Mouse (Mus musculus): Measurements from ENCODE around the gene Lmtk2. TPM values are rescaled to one million over a fixed set of nuclear protein-coding genes. Genes with fewer than 3 reads are reported as not detected.

Gene Lmtk2
- total and polyA plus RNA-seq, 2 experiments, result 4.0 to 4.7 TPM

DNA sequence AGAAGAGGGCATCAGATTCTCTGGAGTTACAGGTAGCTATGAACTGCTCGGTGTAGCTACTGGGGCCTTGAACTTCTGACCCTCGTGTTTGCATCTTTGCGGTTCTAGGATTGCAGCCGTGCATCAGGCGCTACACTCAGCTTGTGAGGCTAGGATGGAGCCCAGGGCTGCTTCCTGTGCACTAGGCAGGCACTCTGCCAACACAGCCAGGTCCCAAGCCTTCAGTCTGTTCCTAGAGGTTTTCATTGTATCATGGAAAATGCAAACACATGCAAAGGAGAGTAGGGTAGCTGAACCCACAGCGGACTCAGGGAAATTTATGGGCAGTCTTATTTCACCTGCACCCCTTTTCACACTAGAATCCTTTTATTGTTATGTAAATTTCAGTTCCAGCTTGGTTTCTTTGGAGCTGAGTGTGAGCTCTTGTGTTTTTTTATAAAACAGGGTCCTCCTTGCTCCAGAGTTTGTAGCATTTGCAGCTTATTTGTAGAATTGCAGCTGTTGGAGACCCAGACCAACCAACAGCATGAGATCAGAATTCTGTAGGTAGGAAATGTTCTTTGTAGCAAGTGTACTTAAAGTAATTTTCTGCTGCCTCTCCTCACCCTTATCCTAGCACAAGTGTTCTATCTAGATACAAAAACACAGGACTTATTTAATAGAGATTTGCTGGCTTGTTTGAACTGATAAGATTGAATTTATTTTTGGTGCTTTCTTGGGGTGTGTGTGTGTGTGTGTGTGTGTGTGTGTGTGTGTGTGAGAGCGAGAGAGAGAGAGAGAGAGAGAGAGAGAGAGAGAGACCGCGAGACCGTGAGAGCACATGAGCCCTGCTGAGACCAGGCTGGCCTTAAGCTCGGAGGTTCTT lies 12.6 kb downstream of the Lmtk2 start:
- no peak for DNase-seq (ENCODE audit: extremely low read depth, low read depth, low spot score)
- TF ChIP-seq CTCF (IDR thresholded peaks at IDR 0.05; ENCODE audit: low read depth, low read length) (no peak), POLR2A (IDR thresholded peaks at IDR 0.05; ENCODE audit: extremely low read depth, insufficient read depth, low read length) (no peak)
- WGBS, result 66% methylated on average over 11 of the region's 11 CpGs
- Histone ChIP-seq H3K79me2 (ENCODE audit: control insufficient read depth, insufficient read depth, low read length) (peaks cover 42% of the 10 kb centered on the region), H3K27me3 (ENCODE audit: control insufficient read depth, insufficient read depth, low read length) (no peaks in the 10 kb centered on the region), H3K36me3 (ENCODE audit: control insufficient read depth, insufficient read depth, low read length) (no peaks in the 10 kb centered on the region), H3K27ac (replicated peaks; ENCODE audit: insufficient read depth, low read depth, low read length) (no peak overlapping the region), H3K4me3 (ENCODE audit: insufficient read depth, low read depth, low read length) (no peak overlapping the region), H3K9ac (ENCODE audit: low read depth, low read length) (no peak overlapping the region), H3K4me1 (ENCODE audit: control insufficient read depth, insufficient read depth, low read length) (peaks cover 4% of the 10 kb centered on the region)

DNA sequence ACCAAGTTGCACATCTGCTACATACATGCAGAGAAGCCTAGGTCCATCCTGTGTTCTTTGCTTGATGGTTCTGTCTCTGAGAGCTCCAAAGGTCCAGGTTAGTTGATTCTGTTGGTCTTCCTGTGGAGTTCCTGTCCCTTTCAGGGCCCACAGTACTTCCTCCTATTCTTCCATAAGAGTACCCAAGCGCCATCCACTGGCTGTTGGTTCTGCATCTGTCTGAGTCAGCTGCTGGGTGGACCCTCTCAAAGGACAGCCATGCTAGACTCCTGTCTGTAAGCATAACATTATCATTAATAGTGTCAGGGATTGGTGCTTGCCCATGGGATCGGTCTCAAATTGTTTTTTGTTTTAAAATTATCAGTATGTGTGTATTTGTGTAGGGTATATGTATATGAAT lies 13.8 kb downstream of the Lmtk2 start:
- TF ChIP-seq POLR2A (IDR thresholded peaks at IDR 0.05; ENCODE audit: extremely low read depth, insufficient read depth, low read length) (no peak), CTCF (IDR thresholded peaks at IDR 0.05; ENCODE audit: low read depth, low read length) (0 out of 2 replicates have a peak, but pooled peaks have one; percentile 6)
- DNase-seq (ENCODE audit: extremely low read depth, low read depth, low spot score), result no peak
- Histone ChIP-seq H3K79me2 (ENCODE audit: control insufficient read depth, insufficient read depth, low read length) (peaks cover 42% of the 10 kb centered on the region), H3K27me3 (ENCODE audit: control insufficient read depth, insufficient read depth, low read length) (no peaks in the 10 kb centered on the region), H3K4me1 (ENCODE audit: control insufficient read depth, insufficient read depth, low read length) (peaks cover 4% of the 10 kb centered on the region; the same call in 1 of the 2 replicates), H3K4me3 (ENCODE audit: insufficient read depth, low read depth, low read length) (no peak overlapping the region), H3K27ac (replicated peaks; ENCODE audit: insufficient read depth, low read depth, low read length) (no peak overlapping the region; the same call in 1 of the 2 replicates), H3K36me3 (ENCODE audit: control insufficient read depth, insufficient read depth, low read length) (no peaks in the 10 kb centered on the region), H3K9ac (ENCODE audit: low read depth, low read length) (no peak overlapping the region)
- WGBS, result 78% methylated on average over 2 of the region's 2 CpGs

DNA sequence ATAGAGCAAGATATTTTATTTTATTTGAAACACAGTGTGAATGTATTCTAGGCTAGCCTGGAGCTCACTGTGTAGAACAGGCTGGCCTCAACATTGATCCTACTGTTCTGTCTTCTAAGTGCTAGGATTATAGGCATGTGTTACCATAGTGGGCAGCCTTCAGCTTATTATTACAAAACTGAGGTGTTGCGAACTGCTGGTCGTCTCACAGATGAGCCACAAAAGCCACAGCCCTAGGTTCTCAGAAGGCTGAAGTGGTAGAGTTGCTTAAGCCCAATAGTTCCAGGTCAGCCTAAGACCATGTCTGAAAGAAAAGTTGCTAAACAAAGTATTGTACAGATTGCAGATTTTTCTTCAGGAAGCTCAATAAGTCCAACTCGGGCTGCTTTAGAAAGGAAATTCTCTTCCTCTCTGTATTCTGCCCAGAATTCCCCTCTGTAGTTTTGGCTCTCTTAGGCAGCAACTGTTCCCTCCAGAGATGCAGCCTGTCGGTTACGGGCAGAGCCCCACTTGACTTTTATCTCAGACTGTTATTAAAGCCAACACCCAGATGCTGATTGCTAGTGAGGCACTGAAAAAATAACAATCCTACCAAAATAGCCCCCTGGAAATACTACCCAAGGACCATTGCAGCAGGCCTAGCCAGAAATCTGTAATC lies 14.9 kb downstream of the Lmtk2 start:
- no peak for DNase-seq (ENCODE audit: extremely low read depth, low read depth, low spot score)
- no peak overlapping the region for H3K9ac ChIP-seq (ENCODE audit: low read depth, low read length)

GRCm38 (mm10) chr5:144115628-144115977 lies 15.4 kb downstream of the Lmtk2 start:
- Histone ChIP-seq H3K4me1 (ENCODE audit: control insufficient read depth, insufficient read depth, low read length) (peaks cover 4% of the 10 kb centered on the region; the same call in 1 of the 2 replicates), H3K4me3 (ENCODE audit: insufficient read depth, low read depth, low read length) (no peak overlapping the region), H3K79me2 (ENCODE audit: control insufficient read depth, insufficient read depth, low read length) (peaks cover 36% of the 10 kb centered on the region), H3K9ac (ENCODE audit: low read depth, low read length) (no peak overlapping the region), H3K27ac (replicated peaks; ENCODE audit: insufficient read depth, low read depth, low read length) (no peak overlapping the region), H3K27me3 (ENCODE audit: control insufficient read depth, insufficient read depth, low read length) (no peaks in the 10 kb centered on the region), H3K36me3 (ENCODE audit: control insufficient read depth, insufficient read depth, low read length) (no peaks in the 10 kb centered on the region)
- TF ChIP-seq CTCF (IDR thresholded peaks at IDR 0.05; ENCODE audit: low read depth, low read length), result no peak
- no peak for TF ChIP-seq POLR2A (IDR thresholded peaks at IDR 0.05; ENCODE audit: extremely low read depth, insufficient read depth, low read length)
- WGBS, result 90% methylated on average over 2 of the region's 2 CpGs
- DNase-seq (ENCODE audit: extremely low read depth, low read depth, low spot score), result no peak

More for the DNA sequence above, 14.9 kb downstream of the Lmtk2 start:
- Histone ChIP-seq H3K27ac (replicated peaks; ENCODE audit: insufficient read depth, low read depth, low read length) (no peak overlapping the region), H3K4me3 (ENCODE audit: insufficient read depth, low read depth, low read length) (no peak overlapping the region), H3K36me3 (ENCODE audit: control insufficient read depth, insufficient read depth, low read length) (no peaks in the 10 kb centered on the region), H3K79me2 (ENCODE audit: control insufficient read depth, insufficient read depth, low read length) (peaks cover 39% of the 10 kb centered on the region), H3K27me3 (ENCODE audit: control insufficient read depth, insufficient read depth, low read length) (no peaks in the 10 kb centered on the region), H3K4me1 (ENCODE audit: control insufficient read depth, insufficient read depth, low read length) (peaks cover 4% of the 10 kb centered on the region; the same call in 1 of the 2 replicates)
- WGBS, result 76% methylated on average over 5 of the region's 5 CpGs
- no peak for TF ChIP-seq POLR2A (IDR thresholded peaks at IDR 0.05; ENCODE audit: extremely low read depth, insufficient read depth, low read length)
- no peak for TF ChIP-seq CTCF (IDR thresholded peaks at IDR 0.05; ENCODE audit: low read depth, low read length)

GRCm38 (mm10) chr5:144118271-144118670 lies 18.0 kb downstream of the Lmtk2 start:
- H3K9ac ChIP-seq (ENCODE audit: low read depth, low read length), result no peak overlapping the region
- H3K4me1 ChIP-seq (ENCODE audit: control insufficient read depth, insufficient read depth, low read length), result no peaks in the 10 kb centered on the region
- no peak for DNase-seq (ENCODE audit: extremely low read depth, low read depth, low spot score)
- no peaks in the 10 kb centered on the region for H3K27me3 ChIP-seq (ENCODE audit: control insufficient read depth, insufficient read depth, low read length)
- TF ChIP-seq CTCF (IDR thresholded peaks at IDR 0.05; ENCODE audit: low read depth, low read length) (no peak), POLR2A (IDR thresholded peaks at IDR 0.05; ENCODE audit: extremely low read depth, insufficient read depth, low read length) (no peak)
- H3K27ac ChIP-seq (replicated peaks; ENCODE audit: insufficient read depth, low read depth, low read length), result no peak overlapping the region
- H3K4me3 ChIP-seq (ENCODE audit: insufficient read depth, low read depth, low read length), result no peak overlapping the region
- H3K36me3 ChIP-seq (ENCODE audit: control insufficient read depth, insufficient read depth, low read length), result no peaks in the 10 kb centered on the region
- peaks cover 17% of the 10 kb centered on the region; the same call in 1 of the 2 replicates for H3K79me2 ChIP-seq (ENCODE audit: control insufficient read depth, insufficient read depth, low read length)
- WGBS, result 95% methylated on average over 4 of the region's 4 CpGs
